Mouse (Mus musculus) brain, embryonic 14.5 days (tissue): ENCODE data around the gene Pigx.

Source experiments
- CTCF ChIP-seq: fragments of 200-500 bp; IDR thresholded peaks from 2 replicates; pipeline ENCODE4 v1.5.1; 2012; ENCODE audit warnings: inconsistent platforms, mild to moderate bottlenecking, moderate library complexity, borderline replicate concordance; ENCODE audit not compliant: insufficient read depth, insufficient read length; ENCODE audit errors: extremely low read depth
- POLR2A ChIP-seq: fragments of 200-500 bp; IDR thresholded peaks from 2 replicates; pipeline ENCODE4 v1.6.1; 2012; ENCODE audit warnings: mild to moderate bottlenecking, inconsistent platforms, borderline replicate concordance; ENCODE audit not compliant: poor library complexity, insufficient read depth, insufficient read length, severe bottlenecking; ENCODE audit errors: extremely low read depth

DNA sequence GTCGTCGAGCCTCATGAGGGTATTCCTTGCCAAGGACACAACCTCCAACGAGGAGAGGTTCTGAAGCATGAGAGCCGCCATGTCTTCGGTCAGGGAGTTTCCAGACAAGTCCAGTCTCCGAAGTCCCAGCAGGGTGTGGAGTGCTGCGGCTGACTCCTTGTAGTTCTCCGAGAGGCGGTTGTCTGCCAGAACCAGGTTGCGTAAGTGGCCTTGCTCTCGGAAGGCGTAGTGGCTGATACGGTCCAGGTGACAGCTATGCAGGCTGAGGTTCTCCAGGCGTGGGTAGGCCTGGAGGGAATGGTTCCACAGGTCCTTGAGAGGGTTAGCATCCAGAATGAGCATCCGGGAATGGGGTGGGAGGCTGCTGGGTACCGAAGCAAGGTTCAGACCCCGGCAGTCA, 45.1 kb upstream of the Pigx start:
- TF ChIP-seq POLR2A: no peak
- no peak for TF ChIP-seq CTCF
